19 mouse cellular contexts compared by ENCODE assay signal in the genomic region with DNA sequence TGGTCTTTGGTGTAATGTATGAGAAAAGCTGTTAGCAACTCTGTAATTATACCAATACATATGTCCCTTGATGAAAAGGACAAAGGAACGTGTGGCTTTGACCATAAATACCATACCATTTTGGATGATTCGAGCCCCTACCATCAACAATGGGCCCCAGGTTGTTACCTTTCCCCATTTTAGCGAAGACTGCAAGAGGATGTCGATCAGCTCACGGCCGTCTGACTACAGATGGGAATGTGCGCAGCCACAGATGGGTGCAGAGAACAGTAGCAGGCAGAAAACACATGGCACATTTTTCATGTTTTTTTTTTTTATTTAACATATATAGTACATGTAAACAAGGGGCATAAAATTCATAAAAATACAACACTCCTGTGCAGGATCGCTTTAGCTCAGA.
A peak's percentile ranks its signal among the peaks of the same experiment; 100 is the strongest.
DNase-seq lines count a peak whose midpoint lies in the region; ATAC-seq and TF ChIP-seq lines count a peak whose summit lies in the region.
"Had no signal": no experiment of that assay in that cellular context is flagged by ENCODE, and none has a peak within 500 bp of the region (broad histone marks: within the 10 kb centered on the region; RNA-seq: fewer than 3 reads in every experiment).

No protein-coding gene starts in this region.

- H3K4me1 ChIP-seq in forebrain, embryonic 15.5 days: no peaks in the 10 kb centered on the region
- H3K4me1 ChIP-seq in forebrain, embryonic 11.5 days (replicated peaks; ENCODE audit: control insufficient read depth, insufficient read depth, low read length): no peaks in the 10 kb centered on the region
- no peaks in the 10 kb centered on the region for H3K4me1 ChIP-seq in forebrain, postnatal 0 days (ENCODE audit: insufficient read depth)
- no peaks in the 10 kb centered on the region for H3K4me1 ChIP-seq in forebrain, embryonic 13.5 days
- H3K4me1 ChIP-seq: embryonic facial prominence, embryonic 13.5 days; embryonic facial prominence, embryonic 15.5 days had no signal

- DNase-seq in forebrain, embryonic 11.5 days (ENCODE audit: low spot score): no peak
- DNase-seq in forebrain, postnatal 0 days: peak; percentile 64
- no peak for DNase-seq in c-Kit-positive CD71-positive TER-119-positive erythroid progenitor cells, embryonic 14.5 days (ENCODE audit: low spot score)
- DNase-seq: adrenal gland, adult 2 months; adrenal gland, postnatal 10 days; adrenal gland, postnatal 25 days; cerebellum, adult 11 months; cerebellum, adult 18-20 months; cerebellum, adult 8-10 months; cerebellum, adult 9-11 months; cerebellum, postnatal 14 days; cerebellum, postnatal 36 days; embryo, embryonic 11 days; gastrocnemius, adult 2 months had no signal

- ATAC-seq in forebrain, embryonic 15.5 days (replicated peaks): no peak
- no peak for ATAC-seq in forebrain, embryonic 11.5 days (replicated peaks; ENCODE audit: low FRiP score)
- ATAC-seq in forebrain, postnatal 0 days: peak; percentile 42; the same call in 1 of the 2 replicates
- no peak for ATAC-seq in forebrain, embryonic 13.5 days

- peak overlapping the region; percentile 73 for H3K27ac ChIP-seq in forebrain, embryonic 15.5 days (replicated peaks)
- no peak overlapping the region for H3K27ac ChIP-seq in forebrain, embryonic 11.5 days (ENCODE audit: low read depth, low read length)
- H3K27ac ChIP-seq in forebrain, postnatal 0 days (ENCODE audit: low read depth, low read length): peak overlapping the region; percentile 30; the same call in 1 of the 2 replicates
- no peak overlapping the region for H3K27ac ChIP-seq in forebrain, embryonic 13.5 days
- H3K27ac ChIP-seq: embryonic facial prominence, embryonic 13.5 days; embryonic facial prominence, embryonic 15.5 days; gastrocnemius, adult 2 months had no signal

- H3K36me3 ChIP-seq in forebrain, embryonic 15.5 days: 0 out of 2 replicates have a peak, but pooled peaks cover 4% of the 10 kb centered on the region
- H3K36me3 ChIP-seq in forebrain, embryonic 11.5 days (ENCODE audit: control insufficient read depth, insufficient read depth, low read length): no peaks in the 10 kb centered on the region
- peaks cover 6% of the 10 kb centered on the region; the same call in 1 of the 2 replicates for H3K36me3 ChIP-seq in forebrain, postnatal 0 days (ENCODE audit: insufficient read depth)
- H3K36me3 ChIP-seq in forebrain, embryonic 13.5 days (ENCODE audit: poor library complexity, severe bottlenecking): peaks cover 15% of the 10 kb centered on the region

- no peaks in the 10 kb centered on the region for H3K9me3 ChIP-seq in forebrain, embryonic 15.5 days
- H3K9me3 ChIP-seq in forebrain, embryonic 11.5 days (ENCODE audit: control insufficient read depth, low read length): no peaks in the 10 kb centered on the region
- H3K9me3 ChIP-seq in forebrain, postnatal 0 days (ENCODE audit: low read length): no peaks in the 10 kb centered on the region
- no peaks in the 10 kb centered on the region for H3K9me3 ChIP-seq in forebrain, embryonic 13.5 days (replicated peaks)
- H3K9me3 ChIP-seq: embryonic facial prominence, embryonic 13.5 days; embryonic facial prominence, embryonic 15.5 days had no signal

- H3K9ac ChIP-seq in forebrain, embryonic 15.5 days (replicated peaks): no peak overlapping the region
- no peak overlapping the region for H3K9ac ChIP-seq in forebrain, embryonic 11.5 days (ENCODE audit: low read length)
- H3K9ac ChIP-seq in forebrain, postnatal 0 days: no peak overlapping the region
- no peak overlapping the region for H3K9ac ChIP-seq in forebrain, embryonic 13.5 days
- H3K9ac ChIP-seq: embryonic facial prominence, embryonic 13.5 days; embryonic facial prominence, embryonic 15.5 days had no signal

- no peak overlapping the region for H3K4me2 ChIP-seq in forebrain, embryonic 15.5 days (replicated peaks)
- no peak overlapping the region for H3K4me2 ChIP-seq in forebrain, embryonic 11.5 days (ENCODE audit: low read depth, low read length, severe bottlenecking)
- no peak overlapping the region for H3K4me2 ChIP-seq in forebrain, postnatal 0 days (ENCODE audit: low read depth)
- no peak overlapping the region for H3K4me2 ChIP-seq in forebrain, embryonic 13.5 days
- H3K4me2 ChIP-seq: embryonic facial prominence, embryonic 13.5 days; embryonic facial prominence, embryonic 15.5 days had no signal

- TF ChIP-seq CTCF in forebrain, postnatal 0 days (IDR thresholded peaks at IDR 0.05; ENCODE audit: low read depth): no peak

- H3K27me3 ChIP-seq in forebrain, embryonic 15.5 days: no peaks in the 10 kb centered on the region
- H3K27me3 ChIP-seq in forebrain, embryonic 11.5 days (ENCODE audit: control insufficient read depth, insufficient read depth, low read length): no peaks in the 10 kb centered on the region
- no peaks in the 10 kb centered on the region for H3K27me3 ChIP-seq in forebrain, postnatal 0 days (ENCODE audit: insufficient read depth, low read length)
- no peaks in the 10 kb centered on the region for H3K27me3 ChIP-seq in forebrain, embryonic 13.5 days
- H3K27me3 ChIP-seq: embryonic facial prominence, embryonic 13.5 days; embryonic facial prominence, embryonic 15.5 days had no signal

- no peak overlapping the region for H3K4me3 ChIP-seq in forebrain, embryonic 15.5 days
- no peak overlapping the region for H3K4me3 ChIP-seq in forebrain, embryonic 11.5 days (ENCODE audit: low read depth, low read length)
- H3K4me3 ChIP-seq in forebrain, postnatal 0 days (ENCODE audit: low read depth, low read length): no peak overlapping the region
- no peak overlapping the region for H3K4me3 ChIP-seq in forebrain, embryonic 13.5 days
- H3K4me3 ChIP-seq: embryonic facial prominence, embryonic 13.5 days; embryonic facial prominence, embryonic 15.5 days; erythroblast, embryonic 14.5 days; gastrocnemius, adult 2 months had no signal

- WGBS in forebrain, embryonic 15.5 days: 76% methylated on average over 8 of the region's 8 CpGs
- 93% methylated on average over 8 of the region's 8 CpGs for WGBS in forebrain, embryonic 11.5 days
- WGBS in forebrain, postnatal 0 days: 66% methylated on average over 8 of the region's 8 CpGs
- WGBS in forebrain, embryonic 13.5 days: 90% methylated on average over 8 of the region's 8 CpGs

Comparison
In these comparisons a context has a peak if more than half of its experiments do, and no peak if none do; other contexts are left out.
1. H3K27ac ChIP-seq: peak in forebrain, embryonic 15.5 days (single experiment) and forebrain, postnatal 0 days (single experiment); none in forebrain, embryonic 11.5 days (single experiment) and forebrain, embryonic 13.5 days (single experiment).